Mouse (Mus musculus): ENCODE data around the gene Prdx2. TPM values are rescaled to one million over a fixed set of nuclear protein-coding genes. Genes with fewer than 3 reads are reported as not detected.
A peak's percentile ranks its signal among the peaks of the same experiment; 100 is the strongest.

Gene Prdx2
- polyA plus RNA-seq, 1 experiment from 2014 or later: 1,326 TPM

GRCm38 (mm10) chr8:84934860-84935259 lies 34.5 kb upstream of the Prdx2 start:
- ATAC-seq (ENCODE audit: insufficient number of reproducible peaks, low FRiP score, low TSS enrichment, low read depth) (peak; percentile 48; the same call in 1 of the 2 replicates), DNase-seq (ENCODE audit: low spot score) (peak; percentile 70)
- Histone ChIP-seq H3K27ac (replicated peaks; ENCODE audit: low read depth, low read length) (no peak overlapping the region), H3K9ac (ENCODE audit: low read length) (no peak overlapping the region), H3K27me3 (ENCODE audit: control insufficient read depth, insufficient read depth, low read length) (peaks cover 47% of the 10 kb centered on the region), H3K9me3 (ENCODE audit: control insufficient read depth, low read length) (no peaks in the 10 kb centered on the region; the same call in 1 of the 2 replicates), H3K4me1 (ENCODE audit: control insufficient read depth, insufficient read depth, low read length) (peaks cover 16% of the 10 kb centered on the region), H3K4me3 (ENCODE audit: low read depth, low read length) (no peak overlapping the region), H3K4me2 (ENCODE audit: low read depth, severe bottlenecking) (peak overlapping the region; percentile 24), H3K36me3 (ENCODE audit: control insufficient read depth, insufficient read depth, low read length) (no peaks in the 10 kb centered on the region)
- WGBS: 1% methylated on average over 15 of the region's 15 CpGs

- 7% methylated on average over 14 of the region's 14 CpGs for WGBS
Measured at GRCm38 (mm10) chr8:84935489-84935888, 33.9 kb upstream of the Prdx2 start.

GRCm38 (mm10) chr8:84936041-84936961 lies 33.1 kb upstream of the Prdx2 start:
- WGBS: 30% methylated on average over 23 of the region's 23 CpGs
- H3K27ac ChIP-seq (replicated peaks; ENCODE audit: low read depth, low read length): no peak overlapping the region

More at GRCm38 (mm10) chr8:84935489-84935888, 33.9 kb upstream of the Prdx2 start:
- Histone ChIP-seq H3K9ac (ENCODE audit: low read length) (no peak overlapping the region), H3K4me3 (ENCODE audit: low read depth, low read length) (no peak overlapping the region), H3K36me3 (ENCODE audit: control insufficient read depth, insufficient read depth, low read length) (no peaks in the 10 kb centered on the region), H3K4me2 (ENCODE audit: low read depth, severe bottlenecking) (0 out of 2 replicates have a peak overlapping the region, but pooled peaks have one; percentile 24), H3K9me3 (ENCODE audit: control insufficient read depth, low read length) (no peaks in the 10 kb centered on the region; the same call in 1 of the 2 replicates), H3K27me3 (ENCODE audit: control insufficient read depth, insufficient read depth, low read length) (peaks cover 42% of the 10 kb centered on the region), H3K4me1 (ENCODE audit: control insufficient read depth, insufficient read depth, low read length) (peaks cover 16% of the 10 kb centered on the region), H3K27ac (replicated peaks; ENCODE audit: low read depth, low read length) (no peak overlapping the region)
- DNase-seq (ENCODE audit: low spot score) (no peak), ATAC-seq (ENCODE audit: insufficient number of reproducible peaks, low FRiP score, low TSS enrichment, low read depth) (no peak)

GRCm38 (mm10) chr8:84936962-84937546 lies 32.3 kb upstream of the Prdx2 start, which contains the start of gene Mast1:
Gene Mast1 (minus strand): TSS chr8:84937359.
- ATAC-seq (ENCODE audit: insufficient number of reproducible peaks, low FRiP score, low TSS enrichment, low read depth) (peak; percentile 27; the same call in 1 of the 2 replicates), DNase-seq (ENCODE audit: low spot score) (peak; percentile 73)
- H3K36me3 ChIP-seq (ENCODE audit: control insufficient read depth, insufficient read depth, low read length): no peaks in the 10 kb centered on the region
- under 1% methylated on average over 50 of the region's 50 CpGs for WGBS
- H3K4me3 ChIP-seq (ENCODE audit: low read depth, low read length): peak within 1 kb of the TSS; percentile 40
- no peaks in the 10 kb centered on the region; the same call in 1 of the 2 replicates for H3K9me3 ChIP-seq (ENCODE audit: control insufficient read depth, low read length)
- H3K4me1 ChIP-seq (ENCODE audit: control insufficient read depth, insufficient read depth, low read length): peaks cover 16% of the 10 kb centered on the region
- H3K4me2 ChIP-seq (ENCODE audit: low read depth, severe bottlenecking): peak within 1 kb of the TSS; percentile 69
- no peak within 1 kb of the TSS for H3K27ac ChIP-seq (replicated peaks; ENCODE audit: low read depth, low read length)
- H3K27me3 ChIP-seq (ENCODE audit: control insufficient read depth, insufficient read depth, low read length): peaks cover 41% of the 10 kb centered on the region
- peak within 1 kb of the TSS; percentile 40; the same call in 1 of the 2 replicates for H3K9ac ChIP-seq (ENCODE audit: low read length)

More at GRCm38 (mm10) chr8:84936041-84936961, 33.1 kb upstream of the Prdx2 start:
- peak overlapping the region; percentile 40 for H3K4me3 ChIP-seq (ENCODE audit: low read depth, low read length)
- H3K9me3 ChIP-seq (ENCODE audit: control insufficient read depth, low read length): no peaks in the 10 kb centered on the region; the same call in 1 of the 2 replicates
- DNase-seq (ENCODE audit: low spot score) (no peak), ATAC-seq (ENCODE audit: insufficient number of reproducible peaks, low FRiP score, low TSS enrichment, low read depth) (0 out of 2 replicates have a peak, but pooled peaks have one; percentile 42)
- H3K4me1 ChIP-seq (ENCODE audit: control insufficient read depth, insufficient read depth, low read length): peaks cover 16% of the 10 kb centered on the region
- H3K27me3 ChIP-seq (ENCODE audit: control insufficient read depth, insufficient read depth, low read length): peaks cover 41% of the 10 kb centered on the region
- H3K9ac ChIP-seq (ENCODE audit: low read length): no peak overlapping the region
- H3K4me2 ChIP-seq (ENCODE audit: low read depth, severe bottlenecking): peak overlapping the region; percentile 69
- H3K36me3 ChIP-seq (ENCODE audit: control insufficient read depth, insufficient read depth, low read length): no peaks in the 10 kb centered on the region

- no peak overlapping the region for H3K4me3 ChIP-seq (ENCODE audit: low read depth, low read length)
Measured at GRCm38 (mm10) chr8:84937620-84938485, 31.5 kb upstream of the Prdx2 start.

GRCm38 (mm10) chr8:84943699-84944098 lies 25.7 kb upstream of the Prdx2 start:
- Histone ChIP-seq H3K36me3 (ENCODE audit: control insufficient read depth, insufficient read depth, low read length) (no peaks in the 10 kb centered on the region), H3K27ac (replicated peaks; ENCODE audit: low read depth, low read length) (no peak overlapping the region), H3K4me3 (ENCODE audit: low read depth, low read length) (no peak overlapping the region), H3K27me3 (ENCODE audit: control insufficient read depth, insufficient read depth, low read length) (peaks cover 40% of the 10 kb centered on the region), H3K9ac (ENCODE audit: low read length) (no peak overlapping the region), H3K4me2 (ENCODE audit: low read depth, severe bottlenecking) (no peak overlapping the region), H3K9me3 (ENCODE audit: control insufficient read depth, low read length) (no peaks in the 10 kb centered on the region), H3K4me1 (ENCODE audit: control insufficient read depth, insufficient read depth, low read length) (peaks cover 9% of the 10 kb centered on the region)
- DNase-seq (ENCODE audit: low spot score) (no peak), ATAC-seq (ENCODE audit: insufficient number of reproducible peaks, low FRiP score, low TSS enrichment, low read depth) (no peak)
- 18% methylated on average over 4 of the region's 4 CpGs for WGBS

More at GRCm38 (mm10) chr8:84937620-84938485, 31.5 kb upstream of the Prdx2 start:
- Histone ChIP-seq H3K36me3 (ENCODE audit: control insufficient read depth, insufficient read depth, low read length) (no peaks in the 10 kb centered on the region), H3K4me1 (ENCODE audit: control insufficient read depth, insufficient read depth, low read length) (peaks cover 16% of the 10 kb centered on the region), H3K27ac (replicated peaks; ENCODE audit: low read depth, low read length) (no peak overlapping the region), H3K27me3 (ENCODE audit: control insufficient read depth, insufficient read depth, low read length) (peaks cover 39% of the 10 kb centered on the region), H3K4me2 (ENCODE audit: low read depth, severe bottlenecking) (no peak overlapping the region; the same call in 1 of the 2 replicates), H3K9me3 (ENCODE audit: control insufficient read depth, low read length) (no peaks in the 10 kb centered on the region; the same call in 1 of the 2 replicates), H3K9ac (ENCODE audit: low read length) (no peak overlapping the region)
- ATAC-seq (ENCODE audit: insufficient number of reproducible peaks, low FRiP score, low TSS enrichment, low read depth) (no peak), DNase-seq (ENCODE audit: low spot score) (no peak)
- WGBS: 64% methylated on average over 13 of the region's 13 CpGs

GRCm38 (mm10) chr8:84944478-84945160 lies 24.8 kb upstream of the Prdx2 start:
- H3K27me3 ChIP-seq (ENCODE audit: control insufficient read depth, insufficient read depth, low read length): peaks cover 40% of the 10 kb centered on the region
- DNase-seq (ENCODE audit: low spot score): peak; percentile 62
- no peaks in the 10 kb centered on the region for H3K36me3 ChIP-seq (ENCODE audit: control insufficient read depth, insufficient read depth, low read length)
- H3K9me3 ChIP-seq (ENCODE audit: control insufficient read depth, low read length): no peaks in the 10 kb centered on the region
- H3K4me1 ChIP-seq (ENCODE audit: control insufficient read depth, insufficient read depth, low read length): peaks cover 9% of the 10 kb centered on the region
- H3K27ac ChIP-seq (replicated peaks; ENCODE audit: low read depth, low read length): no peak overlapping the region
- ATAC-seq (ENCODE audit: insufficient number of reproducible peaks, low FRiP score, low TSS enrichment, low read depth): 0 out of 2 replicates have a peak, but pooled peaks have one; percentile 48
- no peak overlapping the region for H3K4me3 ChIP-seq (ENCODE audit: low read depth, low read length)
- 3% methylated on average over 26 of the region's 26 CpGs for WGBS
- no peak overlapping the region for H3K9ac ChIP-seq (ENCODE audit: low read length)
- H3K4me2 ChIP-seq (ENCODE audit: low read depth, severe bottlenecking): no peak overlapping the region

Data from limb, embryonic 11.5 days (tissue).